Mouse (Mus musculus) left cerebral cortex, adult 11 months (tissue): Measurements from ENCODE around the gene Sorbs1.

Experiments used
- DNase-seq: peaks from one replicate; pipeline ENCODE4 v3.0.0; 2022; ENCODE audit warnings: low spot score

Gene Sorbs1

GRCm38 (mm10) chr19:40259485-40259884 is 254.1 kb downstream of the Sorbs1 start:
- DNase-seq = no peak

GRCm38 (mm10) chr19:40257396-40257795 is 256.2 kb downstream of the Sorbs1 start:
- DNase-seq = no peak

GRCm38 (mm10) chr19:40256376-40257050 is 257.1 kb downstream of the Sorbs1 start:
- no peak for DNase-seq

- no peak for DNase-seq
These were observed 258.0 kb downstream of the Sorbs1 start for GRCm38 (mm10) chr19:40255561-40255960.

- DNase-seq = no peak
These were observed 258.8 kb downstream of the Sorbs1 start for GRCm38 (mm10) chr19:40254741-40255140.

- DNase-seq = no peak
These were observed 259.8 kb downstream of the Sorbs1 start for GRCm38 (mm10) chr19:40253768-40254167.

GRCm38 (mm10) chr19:40251115-40251514 is 262.5 kb downstream of the Sorbs1 start:
- no peak for DNase-seq

- no peak for DNase-seq
These were observed 264.2 kb downstream of the Sorbs1 start for GRCm38 (mm10) chr19:40249352-40249751.

GRCm38 (mm10) chr19:40248476-40248875 is 265.1 kb downstream of the Sorbs1 start:
- no peak for DNase-seq

GRCm38 (mm10) chr19:40247268-40247666 is 266.3 kb downstream of the Sorbs1 start:
- no peak for DNase-seq

GRCm38 (mm10) chr19:40246646-40247267 is 266.8 kb downstream of the Sorbs1 start:
- no peak for DNase-seq
